Mouse (Mus musculus) ES-Bruce4 (cell line): ENCODE results near the gene Eif4a2.

ENCODE experiments used
- CTCF ChIP-seq: IDR thresholded peaks from one replicate; pipeline ENCODE4 v1.8.1; 2011; ENCODE audit warnings: low read depth, low read length
- EP300 ChIP-seq: IDR thresholded peaks from 2 replicates; pipeline ENCODE4 v1.6.1; 2011; ENCODE audit warnings: low read depth, low read length; ENCODE audit not compliant: insufficient read depth
- POLR2A ChIP-seq: IDR thresholded peaks from one replicate; pipeline ENCODE4 v1.8.1; 2011; ENCODE audit warnings: low read length; ENCODE audit not compliant: insufficient read depth

GRCm38 (mm10) chr16:23144326-23144725 is 37.1 kb downstream of the Eif4a2 start:
- no peak for TF ChIP-seq POLR2A
- TF ChIP-seq CTCF, result no peak
- TF ChIP-seq EP300, result no peak
